Mouse (Mus musculus): Measurements from ENCODE around the gene Cct6b. TPM values are rescaled to one million over a fixed set of nuclear protein-coding genes. Genes with fewer than 3 reads are reported as not detected.

The Cct6b gene
- polyA plus RNA-seq, 1 experiment from 2014 or later, result 0.23 TPM

DNA sequence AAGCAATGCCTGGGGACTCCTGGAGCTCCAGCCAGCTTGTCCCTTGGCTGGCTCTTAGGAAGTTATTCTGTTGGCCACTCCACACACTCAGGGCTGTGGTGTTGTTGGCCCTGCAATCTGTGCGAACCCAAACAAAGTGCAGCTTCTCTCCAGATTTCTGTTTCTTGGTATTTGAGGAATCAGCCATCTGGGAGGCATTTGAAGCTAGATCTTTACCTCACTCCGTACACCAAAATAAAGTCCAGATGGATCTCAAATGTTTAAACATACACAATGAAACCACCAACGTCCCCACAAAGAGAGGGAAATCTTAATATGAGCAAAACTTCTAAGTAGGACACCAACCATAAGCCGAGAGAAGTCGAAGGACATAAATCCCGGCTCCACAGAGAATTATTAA is 71.5 kb downstream of the Cct6b start:
- H3K27ac ChIP-seq, result 0 out of 2 replicates have a peak overlapping the region, but pooled peaks have one; percentile 23
- H3K27me3 ChIP-seq (ENCODE audit: low read depth, poor library complexity, severe bottlenecking), result no peaks in the 10 kb centered on the region
- H3K36me3 ChIP-seq, result no peaks in the 10 kb centered on the region
- H3K4me1 ChIP-seq, result peaks cover 5% of the 10 kb centered on the region
- H3K4me3 ChIP-seq, result no peak overlapping the region
- no peak for DNase-seq (ENCODE audit: low spot score)
- 80% methylated on average over 6 of the region's 6 CpGs for WGBS
- H3K9me3 ChIP-seq (replicated peaks), result no peaks in the 10 kb centered on the region

DNA sequence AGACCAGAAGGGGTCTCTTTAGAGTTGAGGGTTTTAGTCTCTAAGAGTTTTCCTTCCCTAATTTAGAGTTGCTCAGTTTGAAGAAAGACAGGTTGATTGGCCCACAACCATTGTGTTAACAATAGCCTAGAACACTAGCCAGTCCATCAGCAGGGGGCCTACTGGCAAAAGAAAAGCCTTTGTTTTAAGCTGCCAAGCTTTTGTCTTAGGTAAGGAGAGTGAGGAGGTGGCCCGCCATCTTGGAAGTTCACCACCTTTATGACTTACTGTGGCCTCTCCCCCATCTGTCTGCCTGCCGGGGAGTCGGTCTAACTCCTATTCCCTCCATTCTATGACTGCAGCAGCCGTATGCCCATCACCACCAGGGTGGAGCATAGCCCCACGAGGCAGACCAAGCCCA is 73.6 kb downstream of the Cct6b start:
- WGBS, result 73% methylated on average over 5 of the region's 5 CpGs
- no peaks in the 10 kb centered on the region for H3K36me3 ChIP-seq
- H3K9me3 ChIP-seq (replicated peaks), result no peaks in the 10 kb centered on the region
- no peak overlapping the region for H3K4me3 ChIP-seq
- DNase-seq (ENCODE audit: low spot score), result no peak
- H3K4me1 ChIP-seq, result peaks cover 5% of the 10 kb centered on the region
- H3K27ac ChIP-seq, result no peak overlapping the region
- no peaks in the 10 kb centered on the region for H3K27me3 ChIP-seq (ENCODE audit: low read depth, poor library complexity, severe bottlenecking)

DNA sequence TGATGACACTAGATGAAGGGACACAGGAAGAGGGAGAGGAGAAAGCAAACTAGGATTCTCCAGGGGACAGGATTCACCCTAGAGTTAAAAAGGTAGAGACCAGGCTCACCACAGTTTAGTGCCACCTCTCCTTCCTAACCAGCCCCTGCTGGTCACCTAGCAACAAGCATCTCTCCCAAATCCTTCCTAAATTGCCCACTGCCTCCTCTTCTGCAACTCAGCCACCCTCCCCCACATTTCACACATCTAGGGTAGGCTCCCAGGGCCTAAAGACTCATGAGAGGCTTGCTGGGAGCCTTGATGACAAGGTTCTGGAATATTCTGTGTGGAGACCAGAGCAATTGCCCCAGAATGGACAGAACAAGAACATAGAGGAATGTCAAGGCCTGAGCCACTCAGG is 76.5 kb downstream of the Cct6b start:
- no peak overlapping the region for H3K27ac ChIP-seq
- peaks cover 5% of the 10 kb centered on the region for H3K4me1 ChIP-seq
- no peaks in the 10 kb centered on the region for H3K36me3 ChIP-seq
- peaks cover 18% of the 10 kb centered on the region; the same call in 1 of the 2 replicates for H3K27me3 ChIP-seq (ENCODE audit: low read depth, poor library complexity, severe bottlenecking)
- DNase-seq (ENCODE audit: low spot score), result no peak
- no peak overlapping the region for H3K4me3 ChIP-seq
- no peaks in the 10 kb centered on the region for H3K9me3 ChIP-seq (replicated peaks)

DNA sequence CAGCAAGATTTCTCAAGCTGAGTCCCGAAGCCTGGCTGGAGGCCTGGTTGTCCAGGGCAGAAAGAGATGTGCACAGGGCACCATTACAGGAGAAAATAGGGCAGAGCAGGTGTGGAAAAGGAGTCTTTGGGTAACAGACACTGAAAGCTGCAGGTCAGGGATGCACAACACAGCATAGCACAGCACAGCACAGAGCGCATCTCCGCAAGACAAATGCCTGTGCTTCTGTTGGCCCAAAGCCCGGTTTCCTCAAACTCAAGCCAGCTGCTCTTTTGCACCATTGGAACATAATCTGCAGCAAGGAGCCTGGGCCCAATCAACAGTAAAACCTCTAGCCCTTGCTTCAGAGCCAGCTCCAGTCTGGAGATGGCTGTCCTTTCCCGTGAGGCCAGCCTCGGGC is 79.4 kb downstream of the Cct6b start:
- no peaks in the 10 kb centered on the region for H3K9me3 ChIP-seq (replicated peaks)
- DNase-seq (ENCODE audit: low spot score), result no peak
- H3K27ac ChIP-seq, result no peak overlapping the region
- WGBS, result 90% methylated on average over 6 of the region's 6 CpGs
- no peaks in the 10 kb centered on the region for H3K4me1 ChIP-seq
- peaks cover 22% of the 10 kb centered on the region; the same call in 1 of the 2 replicates for H3K27me3 ChIP-seq (ENCODE audit: low read depth, poor library complexity, severe bottlenecking)
- H3K4me3 ChIP-seq, result no peak overlapping the region
- no peaks in the 10 kb centered on the region for H3K36me3 ChIP-seq

DNA sequence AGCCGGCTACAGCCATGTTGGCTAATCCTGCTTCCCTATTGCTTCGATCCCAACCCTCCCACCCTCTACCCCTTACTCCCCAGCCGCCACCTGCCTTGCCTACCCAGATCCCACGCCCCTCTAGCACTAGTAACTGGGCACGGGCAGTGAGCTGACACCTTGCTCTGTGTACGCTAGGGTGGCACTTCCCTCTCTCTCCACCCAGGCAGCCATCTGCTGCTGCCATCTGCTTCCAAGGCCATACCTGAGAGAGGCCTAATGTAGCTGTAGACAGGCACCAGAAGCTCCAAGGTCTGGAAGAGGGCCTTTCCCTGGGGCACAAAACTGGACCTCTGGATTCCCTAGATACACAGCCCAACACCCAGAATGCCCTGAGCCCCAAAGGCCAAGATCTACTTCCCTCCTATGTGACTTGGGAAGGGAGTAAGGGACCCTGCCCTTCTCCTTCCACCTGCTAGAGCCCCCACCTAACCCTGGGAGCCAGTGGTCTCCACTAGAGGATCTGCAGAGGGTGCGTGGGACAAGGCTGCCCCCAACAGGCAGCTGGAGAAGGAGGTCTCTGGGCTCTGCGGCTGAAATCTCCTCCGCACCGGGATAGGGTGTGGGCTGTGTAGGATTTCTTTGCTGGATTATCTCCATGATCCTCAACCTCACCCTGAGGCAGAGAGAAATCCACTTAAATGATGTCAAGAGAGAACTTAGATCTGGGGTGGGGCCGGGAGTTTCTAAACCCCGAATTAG is 80.2 kb downstream of the Cct6b start:
- peak; percentile 47 for DNase-seq (ENCODE audit: low spot score)
- H3K27ac ChIP-seq, result no peak overlapping the region
- WGBS, result 53% methylated on average over 12 of the region's 12 CpGs

DNA sequence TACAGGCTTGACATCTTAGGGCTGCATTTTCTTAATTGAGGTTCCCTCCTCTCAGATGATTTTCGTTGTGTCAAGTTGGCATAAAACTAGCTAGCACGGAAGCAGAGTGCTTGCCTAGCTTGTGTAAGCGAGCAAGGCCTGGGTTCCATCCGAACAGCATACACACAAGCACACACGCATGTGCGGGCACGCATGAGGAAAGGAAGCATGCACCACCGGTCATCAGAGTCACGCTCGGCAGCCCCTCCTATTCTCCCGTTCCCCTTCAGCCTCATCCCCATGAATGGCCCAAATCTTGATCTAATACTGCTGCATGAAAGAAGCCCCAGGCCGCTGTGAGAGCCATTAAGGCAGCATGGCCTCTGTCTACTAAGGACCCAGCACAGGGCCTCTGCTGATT is 85.6 kb downstream of the Cct6b start:
- DNase-seq (ENCODE audit: low spot score), result no peak
- Histone ChIP-seq H3K36me3 (no peaks in the 10 kb centered on the region), H3K27ac (no peak overlapping the region), H3K9me3 (replicated peaks) (no peaks in the 10 kb centered on the region), H3K4me1 (no peaks in the 10 kb centered on the region), H3K4me3 (no peak overlapping the region), H3K27me3 (ENCODE audit: low read depth, poor library complexity, severe bottlenecking) (0 out of 2 replicates have a peak, but pooled peaks cover 6% of the 10 kb centered on the region)
- 88% methylated on average over 12 of the region's 12 CpGs for WGBS

More for the DNA sequence above, 80.2 kb downstream of the Cct6b start:
- Histone ChIP-seq H3K4me3 (no peak overlapping the region), H3K4me1 (no peaks in the 10 kb centered on the region), H3K36me3 (no peaks in the 10 kb centered on the region), H3K9me3 (replicated peaks) (no peaks in the 10 kb centered on the region), H3K27me3 (ENCODE audit: low read depth, poor library complexity, severe bottlenecking) (peaks cover 22% of the 10 kb centered on the region; the same call in 1 of the 2 replicates)

Other genes starting within 250 kb of the Cct6b start
- gene Zfp830, start within 50 bp of the Cct6b start, polyA plus RNA-seq (2016; fragmentation: Nextera tagmentation; extraction: Ambion mirVana), result 37.4 and 39.8 TPM in 2 replicates
- 46.8 and 47.1 TPM in 2 replicates for gene Lig3, start 16.8 kb upstream of the Cct6b start, polyA plus RNA-seq (2016; fragmentation: Nextera tagmentation; extraction: Ambion mirVana)
- 8.6 and 10.6 TPM in 2 replicates for gene Rffl, start 106.9 kb upstream of the Cct6b start, polyA plus RNA-seq (2016; fragmentation: Nextera tagmentation; extraction: Ambion mirVana)
- gene Rad51d, start 126.3 kb upstream of the Cct6b start, polyA plus RNA-seq (2016; fragmentation: Nextera tagmentation; extraction: Ambion mirVana), result 12.8 and 13.7 TPM in 2 replicates
- 0.18 and 0.35 TPM in 2 replicates for gene Fndc8, start 127.8 kb upstream of the Cct6b start, polyA plus RNA-seq (2016; fragmentation: Nextera tagmentation; extraction: Ambion mirVana)
- gene Nle1, start 144.1 kb upstream of the Cct6b start, polyA plus RNA-seq (2016; fragmentation: Nextera tagmentation; extraction: Ambion mirVana), result 54.6 and 55.3 TPM in 2 replicates
- gene Unc45b, start 146.2 kb upstream of the Cct6b start, polyA plus RNA-seq (2016; fragmentation: Nextera tagmentation; extraction: Ambion mirVana), result 0.73 and 1.4 TPM in 2 replicates
- gene Slfn5, start 187.0 kb upstream of the Cct6b start, polyA plus RNA-seq (2016; fragmentation: Nextera tagmentation; extraction: Ambion mirVana), result 0.31 and 0.46 TPM in 2 replicates
- gene Slfn9, start 227.5 kb upstream of the Cct6b start, polyA plus RNA-seq (2016; fragmentation: Nextera tagmentation; extraction: Ambion mirVana), result 10.1 and 15.1 TPM in 2 replicates

Measured in limb, embryonic 10.5 days (tissue).